Mouse (Mus musculus) c-Kit-negative CD71-positive TER-119-positive erythroid progenitor cells, embryonic 14.5 days (primary cell): ENCODE results near the gene Faf2.

Source experiments
- DNase-seq: peaks from one replicate; pipeline ENCODE4 v3.0.0-alpha.2; 2013; ENCODE audit warnings: low read depth, low spot score

Gene Faf2

GRCm38 (mm10) chr13:54680184-54680853 is 58.7 kb downstream of the Faf2 start:
- peak; percentile 74 for DNase-seq

- no peak for DNase-seq
These were observed 59.7 kb downstream of the Faf2 start for GRCm38 (mm10) chr13:54681291-54681690.

GRCm38 (mm10) chr13:54683301-54683700 is 61.7 kb downstream of the Faf2 start:
- DNase-seq, result no peak

- no peak for DNase-seq
These were observed 62.7 kb downstream of the Faf2 start for GRCm38 (mm10) chr13:54684140-54684896.

GRCm38 (mm10) chr13:54685174-54685573 is 63.6 kb downstream of the Faf2 start:
- no peak for DNase-seq

GRCm38 (mm10) chr13:54686139-54687053 is 64.8 kb downstream of the Faf2 start:
- no peak for DNase-seq

GRCm38 (mm10) chr13:54687096-54687495 is 65.5 kb downstream of the Faf2 start:
- DNase-seq, result no peak

GRCm38 (mm10) chr13:54687575-54688424 is 66.2 kb downstream of the Faf2 start:
- peak; percentile 91 for DNase-seq

GRCm38 (mm10) chr13:54690151-54690740 is 68.7 kb downstream of the Faf2 start:
- no peak for DNase-seq

GRCm38 (mm10) chr13:54691737-54692136 is 70.2 kb downstream of the Faf2 start:
- DNase-seq, result no peak

GRCm38 (mm10) chr13:54692711-54693557 is 71.3 kb downstream of the Faf2 start:
- DNase-seq, result peak; percentile 34

GRCm38 (mm10) chr13:54693558-54694347 is 72.2 kb downstream of the Faf2 start, which contains the start of gene Rnf44:
Rnf44 (minus strand) TSS chr13:54693907.
- DNase-seq, result peak; percentile 96

GRCm38 (mm10) chr13:54694348-54695060 is 72.9 kb downstream of the Faf2 start:
- no peak for DNase-seq

GRCm38 (mm10) chr13:54695479-54696230 is 74.1 kb downstream of the Faf2 start:
- no peak for DNase-seq

GRCm38 (mm10) chr13:54701243-54701642 is 79.7 kb downstream of the Faf2 start, which contains the start of gene Cdhr2:
Cdhr2 (plus strand) TSS chr13:54701461.
- no peak for DNase-seq

- no peak for DNase-seq
These were observed 80.9 kb downstream of the Faf2 start for GRCm38 (mm10) chr13:54702507-54702906.

- DNase-seq, result no peak
These were observed 83.3 kb downstream of the Faf2 start for GRCm38 (mm10) chr13:54704890-54705289.
